Mouse (Mus musculus) hindbrain, embryonic 13.5 days (tissue): ENCODE measurements at regions not wholly inside any gene's neighbourhood (a gene's known extent, or its start where the extent isn't known, plus 50 kb on each side); places are given as distances from the start of the nearest gene placed in this dataset.

Source experiments
- ATAC-seq: fragments of 200-750 bp; cut with Nextera tagmentation; 2 replicates; pipeline ENCODE4 v1.8.0; 2017; ENCODE audit warnings: moderate TSS enrichment; ENCODE audit not compliant: low FRiP score
- H3K27ac ChIP-seq: fragments of 300-500 bp; sonication (generic); 2 replicates; pipeline ENCODE4 v1.5.1; 2015; ENCODE audit warnings: inconsistent platforms, mild to moderate bottlenecking, moderate library complexity
- H3K27me3 ChIP-seq: fragments of 300-500 bp; sonication (generic); 2 replicates; pipeline ENCODE4 v1.6.1; 2015; ENCODE audit warnings: mild to moderate bottlenecking, inconsistent platforms
- H3K36me3 ChIP-seq: fragments of 300-500 bp; sonication (generic); 2 replicates; pipeline ENCODE4 v1.6.1; 2015; ENCODE audit warnings: mild to moderate bottlenecking, inconsistent platforms
- H3K4me1 ChIP-seq: fragments of 300-500 bp; sonication (generic); replicated peaks from 2 replicates; pipeline ENCODE4 v1.6.1; 2015; ENCODE audit warnings: inconsistent platforms
- H3K4me2 ChIP-seq: fragments of 300-500 bp; sonication (generic); 2 replicates; pipeline ENCODE4 v1.6.1; 2015; ENCODE audit warnings: inconsistent platforms, mild to moderate bottlenecking, moderate library complexity
- H3K4me3 ChIP-seq: fragments of 300-500 bp; sonication (generic); 2 replicates; pipeline ENCODE4 v1.5.1; 2015; ENCODE audit warnings: mild to moderate bottlenecking, inconsistent platforms
- H3K9ac ChIP-seq: fragments of 300-500 bp; sonication (generic); 2 replicates; pipeline ENCODE4 v1.6.1; 2015; ENCODE audit warnings: mild to moderate bottlenecking, inconsistent platforms
- H3K9me3 ChIP-seq: fragments of 300-500 bp; sonication (generic); 2 replicates; pipeline ENCODE4 v1.6.1; 2016; ENCODE audit warnings: inconsistent platforms
- WGBS: fragments of 180-500 bp; shearing (Covaris S2); methylation state at CpG from one replicate; pipeline ENCODE4 v1.1.7; 2015; 5-methylcytosine and 5-hydroxymethylcytosine counted together

DNA sequence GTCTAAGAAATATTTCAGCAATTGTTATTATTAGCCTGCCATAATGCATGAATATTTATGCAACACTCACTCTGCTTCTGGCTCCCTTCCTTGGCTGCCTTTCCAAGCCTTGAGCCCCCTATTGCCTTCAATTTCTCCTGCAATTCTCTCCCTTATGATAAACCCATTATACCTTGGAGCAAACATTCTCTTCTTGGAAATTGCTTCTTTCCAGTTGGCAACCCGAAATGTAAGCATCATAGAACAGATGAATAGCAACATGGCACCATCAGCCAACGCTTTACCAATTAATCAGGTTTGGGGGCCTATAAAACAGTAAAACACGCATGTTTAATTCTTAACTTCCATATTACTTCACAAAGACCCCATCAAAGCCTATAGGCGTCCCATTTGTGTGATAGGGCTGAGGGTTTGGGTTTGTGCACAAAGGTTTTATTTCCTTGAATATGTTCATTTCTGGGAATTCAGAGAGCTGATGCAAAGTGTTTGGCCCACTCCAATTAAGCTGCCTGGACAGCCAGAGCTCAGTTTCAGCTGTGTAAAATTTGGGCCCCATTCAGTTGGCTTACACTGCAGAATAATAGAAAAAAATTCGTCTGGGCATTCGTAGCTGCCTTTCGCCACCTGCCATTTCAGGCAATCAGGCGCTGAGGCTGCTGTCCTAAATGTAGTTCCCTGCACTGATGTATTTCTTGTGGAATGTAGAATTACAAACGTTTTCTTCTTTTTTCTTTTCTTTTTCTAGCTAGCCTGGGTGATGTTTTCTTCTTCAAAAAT is 106.0 kb upstream of the Tmem108 start:
- Histone ChIP-seq H3K36me3 (no peaks in the 10 kb centered on the region), H3K4me2 (no peak overlapping the region), H3K27me3 (no peaks in the 10 kb centered on the region), H3K4me3 (no peak overlapping the region), H3K9ac (no peak overlapping the region), H3K27ac (0 out of 2 replicates have a peak overlapping the region, but pooled peaks have one; percentile 12), H3K4me1 (no peaks in the 10 kb centered on the region), H3K9me3 (no peaks in the 10 kb centered on the region)
- 75% methylated on average over 9 of the region's 9 CpGs for WGBS
- ATAC-seq = no peak

DNA sequence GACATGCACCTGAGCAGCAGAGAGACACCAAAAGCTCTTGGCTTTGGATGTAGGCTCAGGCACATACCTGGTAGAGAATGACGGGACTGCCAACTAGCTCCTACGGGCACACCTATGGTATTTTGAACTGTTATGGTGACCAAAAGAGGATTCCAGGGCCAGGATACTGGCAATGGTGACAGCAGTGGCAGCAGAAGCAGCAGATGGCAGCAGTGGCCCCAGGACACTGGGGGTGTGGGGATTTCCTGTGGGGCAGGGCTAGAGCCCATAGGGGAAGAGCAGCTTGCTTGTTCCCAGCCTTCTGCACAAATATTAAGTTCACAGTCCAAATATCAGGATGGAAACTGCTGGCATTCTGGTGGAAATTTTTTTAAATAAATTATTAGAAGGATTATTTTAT is 107.6 kb upstream of the Tmem108 start:
- H3K4me1 ChIP-seq = no peaks in the 10 kb centered on the region
- WGBS = 92% methylated on average over 2 of the region's 2 CpGs
- H3K27me3 ChIP-seq = no peaks in the 10 kb centered on the region
- no peak overlapping the region for H3K4me2 ChIP-seq
- H3K36me3 ChIP-seq = no peaks in the 10 kb centered on the region
- H3K27ac ChIP-seq = no peak overlapping the region
- ATAC-seq = no peak
- no peaks in the 10 kb centered on the region for H3K9me3 ChIP-seq
- no peak overlapping the region for H3K9ac ChIP-seq
- H3K4me3 ChIP-seq = no peak overlapping the region

DNA sequence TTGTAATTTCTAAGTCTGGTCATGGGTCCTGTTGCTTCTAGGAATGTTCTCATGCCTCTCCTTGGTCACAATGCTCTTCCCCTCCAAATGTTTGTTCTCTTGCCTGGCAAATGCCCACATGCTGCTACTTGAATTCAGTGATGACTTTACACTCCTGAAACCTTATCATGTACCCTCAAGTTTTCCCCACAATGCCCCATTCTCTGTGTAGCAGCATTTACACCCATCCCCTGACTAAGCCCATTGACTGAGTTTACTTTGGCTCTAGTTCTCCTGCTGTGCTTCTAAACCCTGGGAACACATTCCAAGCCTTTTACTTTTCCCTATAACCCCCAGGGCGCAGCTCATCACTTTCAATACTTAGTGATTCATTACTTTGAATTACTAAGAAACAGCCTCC is 110.5 kb upstream of the Tmem108 start:
- Histone ChIP-seq H3K4me2 (no peak overlapping the region), H3K4me3 (no peak overlapping the region), H3K27me3 (no peaks in the 10 kb centered on the region), H3K9ac (no peak overlapping the region), H3K36me3 (no peaks in the 10 kb centered on the region), H3K4me1 (no peaks in the 10 kb centered on the region), H3K27ac (no peak overlapping the region), H3K9me3 (no peaks in the 10 kb centered on the region)
- no peak for ATAC-seq
- WGBS = 77% methylated on average over 1 of the region's 1 CpGs

DNA sequence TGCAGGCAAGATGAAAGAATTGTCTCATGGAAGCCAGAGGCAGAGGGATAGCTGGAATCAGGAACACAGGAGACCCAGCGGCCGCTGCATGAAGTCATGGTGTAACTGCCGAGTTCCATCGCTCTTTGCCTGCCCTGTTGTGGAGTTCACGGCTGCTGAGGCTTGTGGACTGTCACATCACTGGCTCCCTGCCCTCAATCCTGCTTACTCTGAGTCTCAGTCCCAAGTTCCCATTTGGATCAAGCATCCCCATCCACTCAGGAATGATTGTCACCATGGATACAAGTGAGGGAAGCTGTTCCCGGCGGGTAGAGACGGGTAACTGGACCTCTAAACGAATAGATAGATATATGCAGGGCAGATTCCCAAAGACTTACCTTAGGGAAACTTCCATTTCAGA is 112.2 kb upstream of the Tmem108 start:
- WGBS = 89% methylated on average over 9 of the region's 9 CpGs
- Histone ChIP-seq H3K9ac (no peak overlapping the region), H3K9me3 (no peaks in the 10 kb centered on the region), H3K27ac (no peak overlapping the region), H3K36me3 (no peaks in the 10 kb centered on the region), H3K27me3 (no peaks in the 10 kb centered on the region), H3K4me2 (no peak overlapping the region), H3K4me3 (no peak overlapping the region), H3K4me1 (no peaks in the 10 kb centered on the region)
- ATAC-seq = no peak

GRCm38 (mm10) chr9:103877851-103878250 is 116.2 kb upstream of the Tmem108 start:
- Histone ChIP-seq H3K4me1 (no peaks in the 10 kb centered on the region), H3K27me3 (no peaks in the 10 kb centered on the region), H3K4me3 (no peak overlapping the region), H3K36me3 (no peaks in the 10 kb centered on the region), H3K27ac (no peak overlapping the region), H3K9me3 (no peaks in the 10 kb centered on the region), H3K4me2 (no peak overlapping the region), H3K9ac (no peak overlapping the region)
- 94% methylated on average over 2 of the region's 2 CpGs for WGBS
- no peak for ATAC-seq

- Histone ChIP-seq H3K4me3 (no peak overlapping the region), H3K4me1 (no peaks in the 10 kb centered on the region), H3K9ac (no peak overlapping the region), H3K27ac (no peak overlapping the region), H3K9me3 (no peaks in the 10 kb centered on the region), H3K4me2 (no peak overlapping the region), H3K27me3 (no peaks in the 10 kb centered on the region), H3K36me3 (no peaks in the 10 kb centered on the region)
- 79% methylated on average over 4 of the region's 4 CpGs for WGBS
- no peak for ATAC-seq
Measured at GRCm38 (mm10) chr9:103892827-103893226, 109.5 kb upstream of the Nphp3 start.

DNA sequence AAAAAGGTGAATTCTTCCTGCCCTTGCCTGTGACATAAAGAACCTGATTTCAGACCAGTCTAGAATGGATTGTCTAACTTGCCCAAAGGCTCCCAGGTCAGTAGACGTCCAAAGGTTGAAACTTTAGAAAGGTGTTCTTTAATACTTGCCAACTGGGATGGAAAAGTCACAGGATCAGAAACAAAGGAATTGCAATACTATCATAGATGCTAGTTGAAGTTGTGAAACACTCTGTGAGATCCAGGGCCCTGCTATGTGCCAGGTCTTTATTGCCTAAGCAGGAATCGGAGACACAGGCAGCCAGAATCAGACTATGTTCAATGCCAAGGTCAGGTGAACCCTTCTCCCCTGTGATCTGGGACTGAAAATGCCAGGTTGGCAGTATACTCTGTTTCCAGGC is 108.0 kb upstream of the Nphp3 start:
- no peak overlapping the region for H3K4me2 ChIP-seq
- H3K4me3 ChIP-seq = no peak overlapping the region
- H3K36me3 ChIP-seq = no peaks in the 10 kb centered on the region
- H3K9me3 ChIP-seq = no peaks in the 10 kb centered on the region
- no peaks in the 10 kb centered on the region for H3K27me3 ChIP-seq
- no peak for ATAC-seq
- H3K9ac ChIP-seq = no peak overlapping the region
- no peak overlapping the region for H3K27ac ChIP-seq
- WGBS = 85% methylated on average over 2 of the region's 2 CpGs
- H3K4me1 ChIP-seq = no peaks in the 10 kb centered on the region

DNA sequence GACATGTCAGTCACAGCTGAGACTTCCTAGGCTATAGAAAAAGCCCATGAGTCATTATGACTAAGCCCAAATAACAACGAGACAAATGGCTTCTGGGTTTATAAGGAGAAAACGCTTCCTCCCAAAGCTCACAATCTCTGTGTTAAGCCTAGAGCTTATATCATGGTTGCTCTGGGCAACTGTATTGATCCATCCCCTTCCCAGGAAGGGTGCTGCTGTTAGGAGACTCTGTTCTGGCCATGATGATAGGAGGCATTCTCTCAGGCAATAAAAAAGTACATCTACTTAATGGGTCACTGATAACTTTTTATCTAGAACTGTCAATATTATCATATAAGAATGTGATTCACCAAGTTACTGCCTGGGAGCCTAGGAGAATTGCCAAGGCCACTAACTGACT is 103.0 kb upstream of the Nphp3 start:
- Histone ChIP-seq H3K4me3 (no peak overlapping the region), H3K36me3 (no peaks in the 10 kb centered on the region), H3K9me3 (no peaks in the 10 kb centered on the region), H3K9ac (no peak overlapping the region), H3K27ac (no peak overlapping the region), H3K4me1 (no peaks in the 10 kb centered on the region), H3K4me2 (no peak overlapping the region), H3K27me3 (no peaks in the 10 kb centered on the region)
- 70% methylated on average over 2 of the region's 2 CpGs for WGBS
- ATAC-seq = no peak

DNA sequence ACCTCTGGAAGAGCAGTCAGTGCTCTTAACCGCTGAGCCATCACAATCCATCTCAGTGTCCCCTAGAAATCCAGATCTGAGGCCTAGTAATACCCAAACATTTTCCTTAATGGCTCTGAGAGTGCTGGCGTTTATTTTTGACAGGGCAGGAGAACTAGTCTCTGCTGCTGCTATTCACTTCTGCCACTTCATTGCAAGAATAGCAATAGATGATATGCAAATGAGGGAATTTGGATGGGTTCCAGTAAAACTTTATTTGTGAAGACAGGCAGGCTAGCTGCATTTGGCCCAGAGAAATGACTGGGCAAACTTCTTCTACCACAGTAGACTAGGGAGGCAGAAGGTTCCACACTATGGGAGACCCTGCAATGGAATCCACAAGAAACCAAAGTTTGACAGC is 91.0 kb upstream of the Nphp3 start:
- Histone ChIP-seq H3K4me1 (no peaks in the 10 kb centered on the region), H3K9ac (no peak overlapping the region), H3K4me3 (no peak overlapping the region), H3K4me2 (no peak overlapping the region), H3K36me3 (no peaks in the 10 kb centered on the region), H3K9me3 (no peaks in the 10 kb centered on the region; the same call in 1 of the 2 replicates), H3K27ac (no peak overlapping the region), H3K27me3 (no peaks in the 10 kb centered on the region)
- 80% methylated on average over 2 of the region's 2 CpGs for WGBS
- no peak for ATAC-seq

- H3K4me2 ChIP-seq = no peak overlapping the region
Measured at GRCm38 (mm10) chr9:103915126-103915525, 87.2 kb upstream of the Nphp3 start.

DNA sequence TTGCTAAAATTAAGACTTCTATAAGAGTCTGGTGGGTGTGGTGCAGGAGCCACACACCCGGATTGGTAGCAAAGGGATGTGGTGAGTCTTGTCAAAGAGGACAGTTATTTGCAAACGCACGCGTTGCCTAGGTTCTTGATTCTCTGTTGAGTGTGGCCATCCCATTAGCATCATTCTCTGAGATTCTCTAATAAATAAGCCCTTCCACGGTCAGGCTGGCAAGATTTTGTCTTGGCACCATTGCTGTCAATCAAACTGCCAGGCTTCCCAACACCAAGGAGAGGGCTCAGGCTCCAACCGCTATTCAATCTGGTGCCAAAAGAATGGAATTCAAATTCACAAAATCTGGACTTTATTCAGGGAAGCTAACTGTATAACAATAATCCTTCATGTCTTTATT is 84.6 kb upstream of the Nphp3 start:
- H3K27me3 ChIP-seq = no peaks in the 10 kb centered on the region
- H3K36me3 ChIP-seq = no peaks in the 10 kb centered on the region
- ATAC-seq = no peak
- H3K27ac ChIP-seq = no peak overlapping the region
- WGBS = 87% methylated on average over 6 of the region's 6 CpGs
- H3K4me1 ChIP-seq = no peaks in the 10 kb centered on the region
- no peak overlapping the region for H3K9ac ChIP-seq
- H3K4me2 ChIP-seq = no peak overlapping the region
- H3K9me3 ChIP-seq = no peaks in the 10 kb centered on the region; the same call in 1 of the 2 replicates
- no peak overlapping the region for H3K4me3 ChIP-seq

More at GRCm38 (mm10) chr9:103915126-103915525, 87.2 kb upstream of the Nphp3 start:
- H3K9me3 ChIP-seq = no peaks in the 10 kb centered on the region; the same call in 1 of the 2 replicates
- H3K27me3 ChIP-seq = no peaks in the 10 kb centered on the region
- no peaks in the 10 kb centered on the region for H3K36me3 ChIP-seq
- no peak overlapping the region for H3K4me3 ChIP-seq
- ATAC-seq = no peak
- H3K9ac ChIP-seq = no peak overlapping the region
- 87% methylated on average over 4 of the region's 4 CpGs for WGBS
- no peak overlapping the region for H3K27ac ChIP-seq
- H3K4me1 ChIP-seq = no peaks in the 10 kb centered on the region

- Histone ChIP-seq H3K27ac (no peak overlapping the region), H3K9ac (no peak overlapping the region), H3K27me3 (no peaks in the 10 kb centered on the region), H3K36me3 (no peaks in the 10 kb centered on the region), H3K9me3 (no peaks in the 10 kb centered on the region), H3K4me2 (no peak overlapping the region), H3K4me1 (no peaks in the 10 kb centered on the region), H3K4me3 (no peak overlapping the region)
- WGBS = 93% methylated on average over 5 of the region's 5 CpGs
- ATAC-seq = no peak
Measured at GRCm38 (mm10) chr9:103922356-103922755, 80.0 kb upstream of the Nphp3 start.

DNA sequence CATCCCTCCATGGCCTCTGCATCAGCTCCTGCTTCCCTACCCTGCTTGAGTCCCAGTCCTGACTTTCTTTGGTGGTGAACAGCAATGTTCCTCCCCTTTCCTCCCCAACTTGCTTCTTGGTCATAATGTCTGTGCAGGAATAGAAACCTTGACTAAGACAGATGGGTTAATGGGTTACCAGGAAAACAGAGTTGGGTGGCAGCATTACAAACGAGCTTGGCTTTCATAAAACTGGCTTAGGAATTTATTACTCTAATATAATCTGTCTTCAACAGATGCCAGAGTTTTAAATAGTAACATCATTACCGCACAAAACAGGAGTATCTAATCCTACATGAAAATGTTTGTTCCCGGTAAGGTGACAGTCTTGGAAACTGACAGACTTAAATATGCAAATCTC is 77.7 kb upstream of the Nphp3 start:
- Histone ChIP-seq H3K9me3 (no peaks in the 10 kb centered on the region), H3K4me1 (no peaks in the 10 kb centered on the region), H3K4me2 (no peak overlapping the region), H3K4me3 (no peak overlapping the region), H3K27ac (no peak overlapping the region), H3K36me3 (no peaks in the 10 kb centered on the region), H3K27me3 (no peaks in the 10 kb centered on the region), H3K9ac (no peak overlapping the region)
- ATAC-seq = no peak
- 82% methylated on average over 3 of the region's 3 CpGs for WGBS
